Mouse (Mus musculus) WW6 (cell line): ENCODE results near the gene Ranbp3l.
"Not testable (repeated sequence)": the region's sequence is repeated elsewhere in the genome, so short reads cannot be mapped to it uniquely, and the experiment has no call there.

Experiments
- DNase-seq: peaks from one replicate; pipeline ENCODE4 v3.0.0-alpha.2; 2013; ENCODE audit warnings: low read depth, low spot score

Gene Ranbp3l

GRCm38 (mm10) chr15:8967573-8968228 is at the start of gene Ranbp3l:
Gene Ranbp3l (plus strand): TSS chr15:8967949.
- DNase-seq, result no peak

- DNase-seq, result no peak
Measured at GRCm38 (mm10) chr15:8930061-8930460, 37.7 kb upstream of the Ranbp3l start.

GRCm38 (mm10) chr15:8936911-8937310 is 30.8 kb upstream of the Ranbp3l start:
- no peak for DNase-seq

- no peak for DNase-seq
Measured at GRCm38 (mm10) chr15:8940861-8941260, 26.9 kb upstream of the Ranbp3l start.

GRCm38 (mm10) chr15:8950856-8951255 is 16.9 kb upstream of the Ranbp3l start:
- no peak for DNase-seq

GRCm38 (mm10) chr15:8963323-8963722 is 4.4 kb upstream of the Ranbp3l start:
- DNase-seq, result no peak

- DNase-seq, result no peak
Measured at GRCm38 (mm10) chr15:8968229-8968595, 463 bp downstream of the Ranbp3l start.

GRCm38 (mm10) chr15:8969061-8969635 is 1.4 kb downstream of the Ranbp3l start:
- no peak for DNase-seq

GRCm38 (mm10) chr15:8991211-8991610 is 23.5 kb downstream of the Ranbp3l start:
- no peak for DNase-seq

- no peak for DNase-seq
Measured at GRCm38 (mm10) chr15:8991859-8992838, 24.4 kb downstream of the Ranbp3l start.

GRCm38 (mm10) chr15:8994608-8995277 is 27.0 kb downstream of the Ranbp3l start:
- DNase-seq, result no peak

GRCm38 (mm10) chr15:8995490-8995889 is 27.7 kb downstream of the Ranbp3l start:
- DNase-seq, result no peak

GRCm38 (mm10) chr15:9002762-9003161 is 35.0 kb downstream of the Ranbp3l start:
- no peak for DNase-seq

- no peak for DNase-seq
Measured at GRCm38 (mm10) chr15:9009196-9009595, 41.4 kb downstream of the Ranbp3l start.

- no peak for DNase-seq
Measured at GRCm38 (mm10) chr15:9014541-9014940, 46.8 kb downstream of the Ranbp3l start.

GRCm38 (mm10) chr15:9015496-9015895 is 47.7 kb downstream of the Ranbp3l start:
- DNase-seq, result not testable (repeated sequence)

- no peak for DNase-seq
Measured at GRCm38 (mm10) chr15:9055704-9056103, 88.0 kb downstream of the Ranbp3l start.

- no peak for DNase-seq
Measured at GRCm38 (mm10) chr15:9059856-9060255, 92.1 kb downstream of the Ranbp3l start.

GRCm38 (mm10) chr15:9061150-9061882 is 93.6 kb downstream of the Ranbp3l start:
- no peak for DNase-seq

- no peak for DNase-seq
Measured at GRCm38 (mm10) chr15:9068881-9069280, 101.1 kb downstream of the Ranbp3l start.

GRCm38 (mm10) chr15:9070353-9070752 is 102.6 kb downstream of the Ranbp3l start:
- DNase-seq, result no peak
